Mouse (Mus musculus) right cerebral cortex, postnatal 14 days (tissue): ENCODE data around the gene Zfp758.
"Not testable (repeated sequence)": the region's sequence is repeated elsewhere in the genome, so short reads cannot be mapped to it uniquely, and the experiment has no call there.

Experiments
- DNase-seq: peaks from one replicate; pipeline ENCODE4 v3.0.0; 2022

The Zfp758 gene

DNA sequence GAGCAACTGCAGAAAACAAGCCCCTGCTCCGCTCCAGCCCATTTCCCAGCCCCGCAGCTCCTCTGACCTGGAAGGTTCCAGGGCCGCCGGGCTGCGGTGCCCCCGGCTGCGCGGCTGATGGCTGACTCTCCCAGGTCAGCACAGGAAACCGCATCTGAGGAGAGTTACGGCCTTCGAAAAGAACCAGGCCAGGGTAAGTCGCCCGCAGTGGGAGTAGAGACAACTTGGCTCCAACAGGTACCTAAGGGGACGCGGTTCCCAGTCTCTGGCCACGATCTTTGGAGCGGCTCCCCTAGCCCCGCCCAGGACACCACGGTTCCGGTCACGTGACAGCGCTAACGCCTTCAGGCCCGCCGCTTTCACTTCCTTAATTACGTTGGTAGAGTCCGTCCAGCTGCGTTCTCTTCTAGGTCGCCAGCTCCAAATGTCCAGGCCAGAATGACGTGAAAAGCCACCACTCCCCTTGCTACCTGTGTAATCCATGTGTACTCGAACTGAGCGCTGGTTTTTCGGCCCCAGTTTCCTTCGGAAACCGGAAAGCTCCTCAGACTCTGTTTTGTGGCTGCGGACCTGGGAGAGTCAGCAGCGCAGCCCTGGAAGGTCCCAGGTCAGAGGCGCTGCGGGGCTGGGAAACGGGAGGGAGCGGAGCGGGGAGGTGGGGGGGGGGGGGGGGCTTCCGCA lies at the start of gene Zfp758, which contains the start of gene Zfp944:
TSS of gene Zfp758 (plus strand) at position 353 of the 681 bp plus-strand sequence.
TSS of gene Zfp944 (minus strand) at position 300 of the 681 bp plus-strand sequence.
- DNase-seq, result peak; percentile 9

- not testable (repeated sequence) for DNase-seq
Measured at GRCm38 (mm10) chr17:22314219-22314618, 47.0 kb upstream of the Zfp758 start.

DNA sequence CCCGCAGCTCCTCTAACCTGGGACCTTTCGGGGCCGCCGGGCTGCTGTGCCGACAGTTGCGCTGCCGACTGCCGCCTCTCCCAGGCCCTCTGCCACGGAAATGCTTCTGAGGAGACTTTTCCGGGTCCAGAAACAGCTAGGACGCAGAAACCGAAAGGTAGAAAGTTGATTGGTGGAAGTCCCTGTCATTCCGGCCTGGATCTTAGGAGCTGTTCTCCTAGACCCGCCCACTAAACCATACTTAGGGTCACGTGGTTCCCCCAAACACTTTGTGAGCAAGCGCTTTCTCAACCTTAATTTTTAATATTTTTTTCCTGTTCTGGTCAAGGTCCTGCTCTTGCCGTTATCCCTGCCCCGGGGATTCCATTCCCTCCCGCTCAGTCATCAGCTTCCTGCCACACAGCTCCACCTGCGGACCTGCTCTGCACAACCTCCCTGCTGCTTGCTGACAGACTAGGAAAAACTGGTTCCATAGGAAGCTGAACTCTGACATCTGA lies 46.5 kb upstream of the Zfp758 start, which contains the start of gene CT030661.1:
TSS of gene CT030661.1 (minus strand) at position 108 of the 497 bp plus-strand sequence.
- peak; percentile 86 for DNase-seq

- not testable (repeated sequence) for DNase-seq
Measured at GRCm38 (mm10) chr17:22315247-22315646, 46.0 kb upstream of the Zfp758 start.

- peak; percentile 15 for DNase-seq
Measured at GRCm38 (mm10) chr17:22352794-22353193, 8.5 kb upstream of the Zfp758 start.

DNA sequence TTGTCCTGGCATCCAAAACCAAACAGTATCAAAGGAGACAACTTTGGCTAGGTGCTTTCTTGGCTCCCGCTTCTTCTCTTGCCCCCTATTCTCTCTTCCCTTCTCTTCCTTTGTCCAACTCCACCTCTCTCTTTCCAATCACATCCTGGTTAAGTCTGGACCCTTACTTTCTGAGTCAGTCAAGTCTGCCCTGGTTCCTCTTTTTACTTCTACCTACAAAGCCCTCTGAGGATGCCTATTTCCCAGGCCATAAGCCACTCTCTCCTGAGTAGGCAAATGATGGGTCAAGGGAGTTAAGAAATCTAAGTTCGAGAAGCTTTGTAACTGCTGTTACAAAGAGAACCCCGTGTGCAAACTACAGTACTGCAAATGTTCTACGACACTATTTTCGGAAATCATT lies 681 bp upstream of the Zfp758 start:
- no peak for DNase-seq

GRCm38 (mm10) chr17:22363895-22364294 lies 2.6 kb downstream of the Zfp758 start:
- DNase-seq, result no peak

- DNase-seq, result no peak
Measured at GRCm38 (mm10) chr17:22410756-22411155, 49.5 kb downstream of the Zfp758 start.

GRCm38 (mm10) chr17:22417510-22417909 lies 56.3 kb downstream of the Zfp758 start:
- peak; percentile 69 for DNase-seq

- peak; percentile 51 for DNase-seq
Measured at GRCm38 (mm10) chr17:22423952-22424617, 62.8 kb downstream of the Zfp758 start, which contains the start of gene Zfp946. Gene Zfp946, plus strand, starts transcription at chr17:22424222.

DNA sequence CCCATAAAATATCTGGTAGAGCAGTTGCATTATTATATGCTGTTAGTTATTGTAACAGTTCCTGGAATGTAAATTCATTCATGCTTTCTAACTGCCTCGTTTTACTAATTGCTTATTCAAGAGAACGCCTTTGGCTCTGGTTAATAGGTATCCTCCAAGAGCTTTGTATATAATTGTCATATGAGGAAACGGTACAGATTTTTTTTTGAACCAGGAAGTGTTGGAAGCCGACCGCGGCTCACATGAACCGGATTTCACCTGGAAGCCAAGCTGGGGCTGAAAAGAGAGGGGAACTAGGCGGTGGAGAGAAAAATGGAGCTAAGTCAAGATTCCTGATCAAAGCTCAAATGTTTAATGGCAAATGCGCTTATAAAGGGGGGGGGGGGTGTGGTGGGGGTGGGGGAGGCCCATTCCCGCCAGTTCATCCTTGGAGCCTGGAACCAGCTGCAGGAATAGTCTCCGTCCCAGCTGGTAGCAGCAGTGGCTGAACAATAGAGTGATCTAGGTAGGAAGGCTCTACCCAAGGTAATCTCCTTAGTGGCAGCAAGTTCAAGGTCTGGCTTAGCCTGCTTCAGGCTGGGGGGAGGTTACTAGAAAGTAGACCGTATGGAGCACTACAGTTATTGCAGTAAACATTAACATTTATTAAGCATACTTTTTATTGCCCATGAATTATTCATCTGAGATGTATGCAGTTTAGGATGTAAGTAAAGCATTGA lies 63.5 kb downstream of the Zfp758 start:
- DNase-seq, result peak; percentile 3
